Mouse (Mus musculus) liver, embryonic 14.5 days (tissue): ENCODE measurements around the gene Serpinb5.

Experiments used
- CTCF ChIP-seq: IDR thresholded peaks from 2 replicates; pipeline ENCODE4 v1.5.1; 2016; ENCODE audit warnings: antibody characterized with exemption, low read depth, control low read depth
- EP300 ChIP-seq: IDR thresholded peaks from 2 replicates; pipeline ENCODE4 v1.6.1; 2016; ENCODE audit warnings: antibody characterized with exemption, low read depth

GRCm38 (mm10) chr1:106876147-106876546 is 15.2 kb downstream of the Serpinb5 start:
- TF ChIP-seq CTCF (no peak), EP300 (no peak)
